Mouse (Mus musculus) liver, postnatal 0 days (tissue): ENCODE measurements around the gene Fam196a.

Experiments used
- CTCF ChIP-seq: sonication (generic); IDR thresholded peaks from 2 replicates; pipeline ENCODE4 v1.5.1; 2016; ENCODE audit warnings: antibody characterized with exemption, low read depth
- EP300 ChIP-seq: IDR thresholded peaks from 2 replicates; pipeline ENCODE4 v1.6.1; 2016; ENCODE audit warnings: antibody characterized with exemption, low read depth, mild to moderate bottlenecking

DNA sequence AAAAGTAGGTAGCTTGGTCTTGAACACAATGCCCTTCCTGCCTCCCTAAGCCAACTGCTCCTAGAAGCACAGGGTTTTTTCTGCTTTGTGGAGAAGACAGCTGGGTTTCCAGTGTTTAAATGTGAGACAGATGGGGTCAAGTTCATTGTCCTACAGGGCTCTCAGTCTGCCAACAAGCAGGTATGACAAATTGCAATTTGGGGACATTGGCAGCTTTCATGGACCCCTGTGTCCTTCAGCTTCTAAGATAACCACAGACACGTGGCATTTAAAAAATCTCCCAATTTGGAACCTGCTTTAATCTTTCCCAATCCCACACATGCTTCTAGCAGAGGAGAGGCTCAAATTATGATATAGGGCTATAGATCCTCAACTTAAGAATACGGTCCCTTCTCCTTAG lies 43.6 kb downstream of the Fam196a start:
- TF ChIP-seq CTCF (no peak), EP300 (no peak)
